Mouse (Mus musculus) CD8-positive naive resting alpha-beta T cell, adult 2 months (primary cell): ENCODE results near the gene Btg1-ps2.
"Not testable (repeated sequence)": the region's sequence is repeated elsewhere in the genome, so short reads cannot be mapped to it uniquely, and the experiment has no call there.

Experiments used
- DNase-seq, 2 experiments: peaks; one replicate each; pipeline ENCODE4 v3.0.0; 2022; ENCODE audit warnings: low read depth in 2 of 2, low spot score in 2 of 2

Btg1-ps2 gene

GRCm38 (mm10) chrX:38043014-38043413, at the start of gene Btg1-ps2:
Btg1-ps2 (minus strand) TSS chrX:38043114.
- not testable (repeated sequence) for DNase-seq

DNA sequence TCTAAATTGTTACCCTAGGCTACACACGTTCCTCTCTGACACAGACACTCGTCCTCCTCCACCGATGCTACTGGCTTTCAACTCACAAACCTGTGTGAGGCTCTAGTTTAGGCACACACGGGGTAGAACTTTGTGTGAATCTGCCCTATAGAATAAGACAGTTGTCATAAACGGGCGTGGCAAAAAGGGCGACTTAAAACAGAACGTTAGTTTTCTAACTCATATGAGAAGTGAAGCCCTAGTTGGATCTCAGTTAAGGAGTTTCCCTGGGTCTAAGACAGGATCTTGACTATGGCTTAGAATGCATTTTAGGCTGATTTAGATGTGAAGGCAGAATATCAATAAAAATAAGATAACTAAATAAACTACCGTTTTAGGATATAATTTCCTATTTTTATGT, 42.1 kb upstream of the Btg1-ps2 start, which contains the start of gene Rhox11:
Rhox11 (minus strand) TSS at position 101 of the 400 bp plus-strand sequence.
- no peak for DNase-seq

DNA sequence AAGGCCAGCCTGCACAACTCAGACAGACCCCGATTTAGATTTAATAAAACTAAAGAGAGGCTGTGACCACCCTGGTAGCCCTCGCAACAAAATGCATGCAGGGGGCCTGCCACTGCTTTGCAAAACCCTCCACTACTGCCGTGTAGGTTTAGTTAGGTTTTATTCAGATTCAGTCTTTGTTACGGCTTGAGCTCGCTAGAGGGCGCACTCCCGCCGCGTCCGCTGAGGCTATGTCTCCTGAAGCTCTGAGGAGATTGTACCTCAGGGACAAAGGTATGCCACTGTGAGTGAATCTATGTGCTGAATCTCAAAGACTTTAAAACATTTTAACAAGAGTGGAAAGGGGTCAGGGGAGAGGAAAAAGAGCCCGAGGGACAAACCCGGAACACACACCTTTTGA, 41.3 kb upstream of the Btg1-ps2 start:
- DNase-seq, result peak in 1 of 2 experiments; percentile 18

GRCm38 (mm10) chrX:38066175-38066574, 23.3 kb upstream of the Btg1-ps2 start, which contains the start of gene Rhox10:
Rhox10 (plus strand) TSS chrX:38066475.
- DNase-seq, result no peak

DNA sequence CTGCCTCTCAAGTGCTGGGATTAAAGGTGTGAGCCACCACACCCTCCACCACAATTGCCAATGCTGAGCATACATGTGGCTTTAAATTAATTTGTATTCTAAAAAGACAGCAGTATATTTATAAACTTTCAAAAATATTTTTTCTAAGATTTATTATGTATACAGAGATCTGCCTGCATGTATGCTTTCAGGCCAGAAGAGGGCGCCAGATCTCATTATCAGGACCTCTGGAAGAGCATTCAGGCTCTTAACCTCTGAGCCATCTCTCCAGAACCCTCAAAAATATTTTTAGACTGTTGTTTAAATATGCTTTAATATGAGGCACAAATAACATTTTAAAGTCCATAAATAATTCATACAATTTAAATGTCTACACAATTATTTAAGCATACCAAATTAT, 18.6 kb upstream of the Btg1-ps2 start:
- DNase-seq, result no peak

- no peak for DNase-seq
Measured at GRCm38 (mm10) chrX:38039666-38040065, 3.2 kb downstream of the Btg1-ps2 start.

DNA sequence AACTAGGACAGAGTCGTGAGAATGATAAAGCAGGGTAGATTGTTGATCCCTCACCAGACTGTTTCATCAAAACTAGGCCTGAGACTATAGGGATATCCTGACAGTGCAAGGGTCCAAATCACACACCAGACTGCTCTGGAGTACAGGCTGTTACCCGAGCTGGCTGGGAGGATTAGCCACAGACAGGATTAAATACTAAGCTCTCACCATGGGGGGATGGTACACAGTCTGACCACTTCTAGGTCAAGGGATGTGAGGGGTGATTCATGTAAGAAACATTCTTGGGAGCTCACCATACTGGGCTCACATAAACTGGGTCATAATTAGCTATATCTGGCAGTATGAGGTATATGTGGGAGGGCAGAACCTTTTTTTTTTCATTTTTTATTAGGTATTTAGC, 9.1 kb downstream of the Btg1-ps2 start:
- no peak for DNase-seq

DNA sequence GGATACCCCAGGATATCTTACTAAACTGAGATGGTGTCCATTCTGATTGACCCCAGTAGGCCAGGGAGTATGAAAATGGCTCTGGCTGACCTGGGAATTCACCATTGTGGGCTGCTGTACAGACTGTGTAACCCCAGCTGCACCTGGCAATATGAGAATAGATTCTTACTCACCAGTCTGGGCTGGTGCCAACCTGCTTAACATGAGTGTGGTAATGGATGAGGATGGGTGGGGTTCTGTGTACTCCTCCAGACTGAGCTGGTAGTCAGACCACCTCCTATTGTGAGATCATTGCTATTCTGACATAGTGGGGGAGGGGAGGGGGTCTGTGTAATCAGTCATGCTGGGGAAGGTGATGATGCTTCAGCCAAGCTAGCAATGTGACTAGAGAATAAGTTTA, 24.3 kb downstream of the Btg1-ps2 start, which contains the start of gene Btg1-ps1:
Btg1-ps1 (minus strand) TSS at position 219 of the 400 bp plus-strand sequence.
- not testable (repeated sequence) for DNase-seq

GRCm38 (mm10) chrX:38008756-38009155, 34.2 kb downstream of the Btg1-ps2 start:
- no peak for DNase-seq
